8 mouse cellular contexts compared by ENCODE assay signal in genomic region chr5:108903134-108903923, GRCm38 (mm10). TPM values are rescaled to one million over a fixed set of nuclear protein-coding genes. Genes with fewer than 3 reads are reported as not detected.
DNase-seq lines count a peak whose midpoint lies in the region; ATAC-seq and TF ChIP-seq lines count a peak whose summit lies in the region.
"Not testable (repeated sequence)": the region's sequence is repeated elsewhere in the genome, so short reads cannot be mapped to it uniquely, and the experiment has no call there.

No protein-coding gene starts in this region.

- intact Hi-C loops in left cerebral cortex, postnatal 10 days (cut with DNase I): not testable (repeated sequence)

- peak; percentile 0 for DNase-seq in brain, adult 2 months (ENCODE audit: low read depth, low spot score)
- DNase-seq in left cerebral cortex, postnatal 10 days (ENCODE audit: extremely low spot score in 1 of 2, low spot score in 2 of 2): peak; percentile 0 to 17
- peak; percentile 1 for DNase-seq in lung, postnatal 14 days
- peak; percentile 4 for DNase-seq in ovary, postnatal 14 days (ENCODE audit: low spot score)
- DNase-seq in urinary bladder, adult 18-20 months (ENCODE audit: low spot score in 2 of 2): peak; percentile 1 to 50

- H3K4me2 ChIP-seq in heart, embryonic 11.5 days: peak overlapping the region; percentile 49
- peak overlapping the region; percentile 48 for H3K4me2 ChIP-seq in intestine, postnatal 0 days (replicated peaks; ENCODE audit: low read depth)

- not testable (repeated sequence) for H3K9me3 ChIP-seq in heart, embryonic 11.5 days (replicated peaks; ENCODE audit: control insufficient read depth, low read length); intestine, postnatal 0 days (ENCODE audit: control insufficient read depth)

- H3K9ac ChIP-seq in heart, embryonic 11.5 days (ENCODE audit: low read depth, low read length); intestine, postnatal 0 days (ENCODE audit: low read depth, low read length): not testable (repeated sequence)

- ATAC-seq in erythroid progenitor cell, adult 5-6 weeks (replicated peaks; ENCODE audit: low FRiP score, poor library complexity, severe bottlenecking): peak; percentile 83
- peak; percentile 91 for ATAC-seq in heart, embryonic 11.5 days (replicated peaks; ENCODE audit: insufficient number of reproducible peaks, low FRiP score, low TSS enrichment)
- peak; percentile 90 for ATAC-seq in intestine, postnatal 0 days

- H3K27ac ChIP-seq in heart, embryonic 11.5 days (ENCODE audit: low read depth, low read length); intestine, postnatal 0 days (ENCODE audit: low read depth, low read length): not testable (repeated sequence)

- H3K4me3 ChIP-seq in heart, embryonic 11.5 days (ENCODE audit: low read depth, low read length): peak overlapping the region; percentile 23; the same call in 1 of the 2 replicates
- H3K4me3 ChIP-seq in intestine, postnatal 0 days (ENCODE audit: low read depth, low read length): not testable (repeated sequence)

- not testable (repeated sequence) for H3K4me1 ChIP-seq in heart, embryonic 11.5 days (ENCODE audit: control insufficient read depth, insufficient read depth, low read length); intestine, postnatal 0 days (replicated peaks; ENCODE audit: control insufficient read depth, insufficient read depth, low read length)

- H3K36me3 ChIP-seq in heart, embryonic 11.5 days (ENCODE audit: control insufficient read depth, insufficient read depth, low read length); intestine, postnatal 0 days (ENCODE audit: control insufficient read depth, insufficient read depth): not testable (repeated sequence)

- WGBS in heart, embryonic 11.5 days (ENCODE audit: insufficient replicate concordance): 2% methylated on average over 28 of the region's 65 CpGs
- 3% methylated on average over 21 of the region's 65 CpGs for WGBS in intestine, postnatal 0 days

- H3K27me3 ChIP-seq in heart, embryonic 11.5 days (ENCODE audit: control insufficient read depth, insufficient read depth, low read length); intestine, postnatal 0 days (replicated peaks; ENCODE audit: control insufficient read depth, insufficient read depth, low read length): not testable (repeated sequence)

- TF ChIP-seq CTCF in intestine, postnatal 0 days (IDR thresholded peaks at IDR 0.05; ENCODE audit: low read depth): not testable (repeated sequence)

RNA-seq across cellular contexts. Expression of gene Vmn2r9, which starts 50.9 kb away (rescaled TPM):
- total RNA-seq in erythroid progenitor cell, adult 5-6 weeks (2015; ENCODE audit: low replicate concordance): not detected in 2 replicates
- total RNA-seq in erythroid progenitor cell, adult 5-6 weeks (2017; ENCODE audit: low replicate concordance): under 0.01 TPM in 1 of 2 replicates, not detected in the other
- polyA plus RNA-seq in heart, embryonic 11.5 days (2014; fragmentation: Nextera tagmentation; extraction: Ambion mirVana): not detected in 2 replicates
- polyA plus RNA-seq in intestine, postnatal 0 days (2015; fragmentation: Nextera tagmentation; extraction: Ambion mirVana): not detected in 2 replicates
- total RNA-seq in left cerebral cortex, postnatal 10 days (2021): not detected
